Mouse (Mus musculus) heart, adult 18-20 months (tissue): Measurements from ENCODE around the gene Stmn1. TPM values are rescaled to one million over a fixed set of nuclear protein-coding genes. Genes with fewer than 3 reads are reported as not detected.
"Not testable (repeated sequence)": the region's sequence is repeated elsewhere in the genome, so short reads cannot be mapped to it uniquely, and the experiment has no call there.

Experiments
- DNase-seq, 2 experiments: peaks; one replicate each; pipeline ENCODE4 v3.0.0; 2021 to 2022; ENCODE audit warnings: mixed read lengths in 1 of 2
- total RNA-seq, 2 experiments: library from RNA; stranded (reverse); gene quantifications; 2 replicates each; pipeline ENCODE4 v1.2.3; 2021

Gene Stmn1
- total RNA-seq, 2 experiments from 2014 or later: 21.3 to 24.5 TPM

DNA sequence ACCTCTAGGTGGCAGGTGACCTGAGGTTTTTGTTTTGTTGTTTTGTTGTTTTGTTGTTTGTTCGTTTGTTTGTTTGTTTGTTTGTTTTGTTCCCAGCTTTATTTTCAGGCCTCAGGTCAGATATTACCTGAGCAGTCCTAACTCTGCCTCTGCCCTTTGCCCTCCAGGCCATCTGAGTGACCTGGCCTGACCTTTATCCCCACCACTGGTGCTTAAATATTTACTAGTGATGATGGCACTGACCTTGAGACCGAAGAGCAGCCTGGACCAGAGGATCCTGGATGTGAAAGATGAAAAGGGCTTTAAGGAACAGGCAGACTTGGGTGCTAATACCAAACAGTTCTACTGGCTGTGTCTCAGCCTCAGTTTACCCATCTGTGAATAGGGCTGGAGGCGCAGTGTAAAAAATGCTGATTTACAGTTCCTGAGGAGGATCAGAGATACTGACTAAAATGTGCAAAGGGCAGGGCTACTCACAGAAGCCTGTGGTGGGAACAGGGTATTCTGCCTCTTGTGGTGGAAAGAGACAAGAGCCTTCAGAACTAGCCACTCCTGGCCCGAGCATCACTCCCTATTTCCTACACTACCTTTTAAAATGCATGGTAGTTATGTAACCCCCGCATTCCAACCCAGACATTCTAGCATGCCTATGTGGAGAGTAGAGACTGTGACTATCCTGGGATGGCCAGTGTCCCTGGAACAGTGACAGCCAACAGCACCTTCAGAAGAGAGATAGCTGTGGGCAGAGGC, 17.2 kb downstream of the Stmn1 start:
- no peak for DNase-seq

DNA sequence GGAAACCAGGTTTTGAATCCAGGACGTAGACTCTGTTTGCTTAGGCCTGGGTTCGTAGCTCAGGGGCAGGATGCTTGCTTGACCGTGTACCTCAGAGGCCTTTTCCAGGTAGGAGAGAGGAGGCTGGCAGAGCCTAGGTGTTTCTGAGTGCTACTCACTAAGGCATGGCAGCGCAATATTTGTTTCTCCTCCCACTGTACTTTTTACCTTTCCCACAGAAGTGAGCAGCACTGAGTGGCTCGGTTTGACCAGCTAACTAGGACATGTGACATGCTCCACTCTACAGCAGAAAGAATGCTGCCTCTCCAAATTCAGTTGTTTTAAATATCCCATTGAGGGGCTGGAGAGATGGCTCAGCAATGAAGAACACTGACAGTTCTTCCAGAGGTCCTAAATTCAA, 20.1 kb downstream of the Stmn1 start:
- no peak for DNase-seq

DNA sequence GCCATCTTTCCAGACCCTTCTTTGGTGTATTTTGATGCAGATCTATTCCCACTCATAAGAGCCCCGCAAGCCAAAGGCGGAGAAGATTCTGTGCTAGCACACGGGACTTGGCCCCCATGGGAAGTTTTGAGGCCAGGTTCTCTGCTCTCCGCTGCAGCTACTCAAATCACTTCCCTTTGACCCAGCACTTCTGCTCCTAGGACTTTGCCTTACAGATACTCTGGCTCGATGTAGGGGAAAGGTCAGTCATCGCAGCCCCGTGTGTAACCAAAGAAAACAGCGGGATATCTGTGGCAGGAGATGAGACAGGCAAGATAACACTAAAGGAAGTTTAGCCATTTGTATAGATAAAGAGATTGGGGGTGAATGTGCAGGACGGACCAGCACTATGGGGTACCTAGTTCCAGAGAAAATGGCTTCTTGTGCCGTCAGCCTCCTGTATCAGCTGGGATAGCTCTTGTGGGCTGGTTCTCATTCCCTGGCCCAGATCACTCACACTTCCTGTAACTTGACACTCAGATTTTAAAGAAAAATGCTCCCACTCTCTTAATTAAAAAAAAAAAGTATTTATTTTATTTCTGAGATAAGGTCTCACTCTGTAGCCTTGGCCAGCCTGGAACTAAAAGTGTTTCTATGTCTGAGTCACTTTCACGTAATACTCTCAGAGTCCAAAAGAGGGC, 22.0 kb downstream of the Stmn1 start:
- no peak for DNase-seq

DNA sequence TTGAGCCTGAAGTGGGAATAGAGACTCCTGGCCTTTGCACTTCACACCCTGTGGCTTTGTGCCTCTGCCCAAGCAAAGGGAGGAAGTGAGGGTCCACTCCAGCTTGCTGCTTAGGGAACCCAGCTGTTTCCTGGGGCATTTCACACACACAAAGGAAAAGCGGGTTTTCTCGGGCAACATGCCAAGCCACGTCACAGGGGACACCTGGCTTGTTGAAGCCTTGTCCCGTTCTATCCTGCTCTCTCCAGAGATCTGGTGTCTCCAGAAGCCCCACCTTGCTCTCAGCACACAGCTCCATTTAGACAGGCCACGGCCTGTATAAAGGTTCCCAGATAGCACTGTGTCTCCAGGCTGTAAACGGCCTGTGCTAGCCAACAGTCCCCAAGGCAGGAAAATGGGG, 23.6 kb downstream of the Stmn1 start:
- no peak for DNase-seq

DNA sequence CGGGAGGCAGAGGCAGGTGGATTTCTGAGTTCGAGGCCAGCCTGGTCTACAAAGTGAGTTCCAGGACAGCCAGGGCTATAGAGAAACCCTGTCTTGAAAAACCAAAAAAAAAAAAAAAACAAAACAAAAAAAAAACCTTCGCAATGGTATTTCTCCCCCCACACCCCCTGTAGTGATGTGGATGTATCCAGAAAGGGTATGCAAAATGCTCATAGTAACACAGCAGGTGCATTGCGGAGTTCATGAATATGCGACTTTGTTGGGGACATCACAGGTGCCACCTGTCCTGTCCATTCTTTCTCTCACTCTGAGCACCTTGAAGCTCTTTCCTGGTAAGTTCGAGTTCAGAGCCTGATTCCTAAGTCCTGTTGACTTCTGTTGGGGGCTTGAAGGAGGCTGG, 26.0 kb downstream of the Stmn1 start:
- not testable (repeated sequence) for DNase-seq

DNA sequence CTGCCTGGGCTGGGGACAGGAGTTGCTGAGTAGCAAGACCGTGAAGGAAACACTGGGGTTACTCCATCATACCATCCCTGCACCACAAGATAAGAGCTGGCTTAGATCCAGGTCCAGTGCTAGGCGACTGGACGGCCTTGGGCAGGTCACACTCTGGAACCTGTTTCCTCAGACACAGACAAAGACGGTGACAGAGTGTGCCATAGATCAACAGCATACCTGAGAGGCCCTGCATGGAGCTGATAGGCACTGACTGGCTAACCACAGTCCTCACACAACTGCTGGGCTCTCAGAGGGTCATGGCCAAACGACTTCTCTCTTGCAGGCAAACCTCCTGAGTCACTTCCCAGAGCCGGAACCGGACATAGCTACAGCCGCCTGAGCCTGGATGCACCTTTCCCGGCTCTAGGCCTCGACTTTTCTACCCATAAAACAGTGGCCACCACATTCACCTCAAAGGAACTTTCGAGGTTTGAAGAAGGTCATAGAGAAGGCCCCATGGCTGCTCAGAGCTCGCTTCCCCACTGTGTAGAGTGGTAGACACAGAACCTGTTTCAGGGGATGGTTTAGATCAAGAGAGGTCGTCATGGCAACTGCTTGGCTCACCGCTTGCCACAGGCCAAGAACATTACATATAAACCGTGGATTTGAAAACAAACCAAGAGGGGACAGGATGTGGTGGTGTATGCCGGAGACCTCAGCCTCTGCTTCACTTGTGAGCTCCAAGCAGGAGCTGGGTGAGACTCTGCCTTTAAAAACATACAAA, 26.8 kb downstream of the Stmn1 start:
- DNase-seq: peak in 1 of 2 experiments; percentile 23

DNA sequence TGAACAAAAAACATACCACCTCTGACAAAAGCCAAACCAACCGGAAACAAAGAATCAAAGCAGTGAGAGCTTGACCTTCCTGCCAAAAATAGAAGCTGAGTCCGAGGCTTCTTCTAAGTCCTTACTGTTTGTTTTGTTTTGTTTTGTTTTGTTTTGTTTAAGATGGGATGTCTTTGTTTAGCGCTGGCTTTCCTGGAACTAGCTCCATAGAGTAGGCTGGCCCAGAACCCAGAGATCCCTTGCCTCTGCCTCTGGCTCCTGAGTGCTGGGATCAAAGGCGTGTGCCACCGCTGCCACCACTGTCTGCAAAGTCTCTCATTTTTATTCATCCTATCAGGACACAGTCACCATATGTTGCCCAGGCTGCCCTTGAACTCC, 27.4 kb downstream of the Stmn1 start:
- DNase-seq: no peak

DNA sequence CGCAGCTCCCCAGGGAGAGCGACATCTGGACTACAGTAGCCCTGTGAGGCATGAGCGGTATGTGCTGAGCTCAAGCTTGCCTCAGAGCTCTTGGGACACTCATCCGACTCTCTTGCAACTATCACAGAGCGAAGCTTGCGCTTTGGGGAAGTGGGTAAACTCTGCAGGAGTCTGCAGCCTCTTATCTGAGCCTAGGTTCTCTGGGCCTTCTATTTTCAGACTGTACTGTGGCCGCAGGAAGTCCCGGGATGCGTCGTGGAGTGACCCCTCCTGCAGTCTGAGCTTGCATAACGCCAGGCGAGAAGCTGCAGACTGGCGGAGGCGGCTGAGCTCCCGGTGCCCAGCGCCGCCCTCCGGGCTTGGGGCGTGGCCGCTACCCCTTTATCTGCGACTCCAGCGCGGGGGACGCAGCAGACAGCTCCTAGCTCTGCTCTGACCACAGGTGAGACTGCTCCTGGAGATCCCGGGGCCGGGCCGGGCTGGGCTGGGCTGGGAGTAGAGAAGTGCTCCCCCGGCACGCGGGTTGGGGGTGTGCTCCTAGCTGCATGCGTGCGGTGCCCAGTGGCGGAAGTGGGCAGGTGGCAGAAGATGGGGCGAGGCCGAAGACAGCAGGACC, 28.6 kb downstream of the Stmn1 start, which contains the start of gene Paqr7:
Gene Paqr7 (plus strand): TSS at position 103 of the 616 bp plus-strand sequence.
- DNase-seq: peak; percentile 83 to 88

DNA sequence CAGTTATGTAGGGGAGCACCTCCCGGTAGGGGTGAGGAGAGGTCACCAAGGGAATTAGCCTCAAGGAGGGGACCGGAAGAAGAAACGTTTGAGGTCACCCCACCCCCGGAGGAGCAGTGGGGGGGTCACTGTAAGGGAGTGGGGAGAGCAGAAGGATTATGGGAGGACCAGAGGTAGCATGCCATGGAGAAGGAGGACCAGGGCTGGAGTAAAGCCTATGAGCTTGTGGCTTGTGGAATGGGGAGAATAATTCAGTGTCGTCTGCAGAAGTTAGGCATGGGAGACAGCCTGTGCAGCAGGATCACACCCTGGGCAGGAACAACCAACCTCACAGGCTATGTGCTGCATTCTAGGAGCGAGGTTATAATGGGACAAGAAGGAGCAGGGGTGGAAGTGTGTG, 29.1 kb downstream of the Stmn1 start:
- DNase-seq: no peak

DNA sequence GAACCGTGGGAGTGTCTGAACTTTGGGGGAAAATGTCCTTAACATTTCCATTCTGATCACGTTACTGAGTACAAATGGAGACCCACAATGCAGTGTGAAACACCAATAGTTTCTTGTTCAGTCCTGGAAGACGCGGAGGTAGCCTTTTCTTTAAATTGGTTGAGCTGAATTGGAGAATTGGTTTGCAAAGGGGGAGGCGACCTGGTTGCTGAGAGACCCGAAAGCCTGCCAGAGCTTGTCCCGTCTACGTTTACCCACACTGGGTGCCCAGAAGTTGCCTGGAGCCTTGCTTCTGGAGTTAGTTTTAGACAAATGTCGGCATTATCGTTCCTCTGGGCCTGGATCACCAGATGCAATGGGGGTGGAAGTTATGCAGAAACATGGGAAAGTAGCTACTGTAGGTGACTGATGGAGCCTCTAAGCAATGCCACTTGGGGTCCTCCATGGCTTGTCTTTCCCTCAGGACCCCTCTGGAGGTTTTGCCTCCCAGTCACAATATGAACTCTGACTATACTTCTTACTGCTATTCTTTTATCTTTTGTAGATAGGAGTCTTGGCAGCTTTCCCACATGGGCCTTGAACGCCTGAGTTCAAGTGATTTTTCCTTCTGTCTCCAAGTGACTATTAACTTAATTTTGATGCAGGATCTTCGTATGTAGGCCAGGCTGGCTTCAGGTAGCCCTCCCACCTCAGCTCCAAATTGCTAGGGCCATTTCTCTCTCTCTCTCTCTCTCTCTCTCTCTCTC, 30.0 kb downstream of the Stmn1 start:
- DNase-seq: no peak

DNA sequence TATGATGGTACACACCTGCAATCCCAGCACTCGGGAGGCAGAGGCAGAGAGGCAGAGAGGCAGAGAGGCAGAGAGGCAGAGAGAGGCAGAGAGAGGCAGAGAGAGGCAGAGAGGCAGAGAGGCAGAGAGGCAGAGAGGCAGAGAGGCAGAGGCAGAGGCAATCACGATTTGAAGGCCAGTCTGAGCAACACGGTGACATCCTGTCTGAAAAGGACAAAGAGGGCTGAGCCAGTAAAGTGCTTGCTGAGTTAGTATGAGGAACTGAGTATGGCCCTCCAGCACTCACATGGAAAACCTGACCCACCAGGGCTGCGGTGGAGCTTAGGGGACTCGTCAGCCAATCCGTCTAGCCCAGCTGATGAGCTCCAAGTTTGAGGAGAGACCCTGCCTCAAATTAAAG, 30.9 kb downstream of the Stmn1 start:
- not testable (repeated sequence) for DNase-seq

DNA sequence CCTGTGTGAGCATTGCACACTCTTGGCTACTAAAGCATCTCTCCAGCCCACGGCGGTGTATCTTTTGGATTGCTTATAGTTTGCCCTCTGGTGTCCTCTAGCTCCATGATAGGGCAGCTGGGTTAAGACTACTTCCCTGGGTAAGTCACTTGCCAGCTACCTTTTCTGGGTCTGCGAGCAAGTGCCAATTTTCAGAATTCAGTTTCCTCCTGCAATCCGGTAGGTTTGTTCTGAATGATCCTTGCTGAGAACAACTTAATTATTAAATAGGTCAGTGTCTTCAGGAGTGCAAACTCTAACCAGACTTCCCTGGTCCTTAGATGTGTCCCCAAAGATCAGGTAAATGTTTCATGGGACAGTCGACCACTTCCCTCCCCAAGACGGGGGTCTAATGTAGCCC, 33.0 kb downstream of the Stmn1 start:
- DNase-seq: no peak

DNA sequence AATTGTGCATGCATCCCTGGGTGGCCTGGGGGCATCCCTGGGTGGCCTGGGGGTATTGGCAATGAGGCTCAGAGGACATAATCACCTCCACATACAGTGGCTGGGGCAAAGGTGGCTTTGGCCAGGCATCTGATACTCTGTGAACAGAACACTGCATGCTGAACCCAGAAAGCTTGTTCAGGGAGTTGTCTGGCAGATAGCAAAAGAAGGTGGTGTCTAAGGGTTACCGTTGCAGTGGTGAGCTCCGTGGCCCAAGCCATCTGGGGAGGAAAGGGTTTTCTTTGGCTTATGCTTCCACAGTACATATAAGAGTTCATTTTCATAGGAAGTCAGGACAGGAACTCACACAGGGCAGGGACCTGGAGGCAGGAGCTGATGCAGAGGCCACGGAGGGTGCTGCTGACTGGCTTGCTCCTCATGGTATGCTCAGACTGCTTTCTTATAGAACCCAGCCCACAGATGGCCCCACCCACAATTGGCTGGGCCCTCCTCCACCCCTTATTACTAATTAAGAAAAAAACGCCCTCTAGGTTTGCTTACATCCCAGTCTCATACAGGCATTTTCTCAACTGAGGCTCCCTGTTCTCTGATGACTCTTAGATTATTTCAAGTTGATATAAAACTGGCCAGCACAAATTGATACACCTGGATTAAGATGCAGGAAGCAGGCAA, 35.7 kb downstream of the Stmn1 start:
- no peak for DNase-seq

DNA sequence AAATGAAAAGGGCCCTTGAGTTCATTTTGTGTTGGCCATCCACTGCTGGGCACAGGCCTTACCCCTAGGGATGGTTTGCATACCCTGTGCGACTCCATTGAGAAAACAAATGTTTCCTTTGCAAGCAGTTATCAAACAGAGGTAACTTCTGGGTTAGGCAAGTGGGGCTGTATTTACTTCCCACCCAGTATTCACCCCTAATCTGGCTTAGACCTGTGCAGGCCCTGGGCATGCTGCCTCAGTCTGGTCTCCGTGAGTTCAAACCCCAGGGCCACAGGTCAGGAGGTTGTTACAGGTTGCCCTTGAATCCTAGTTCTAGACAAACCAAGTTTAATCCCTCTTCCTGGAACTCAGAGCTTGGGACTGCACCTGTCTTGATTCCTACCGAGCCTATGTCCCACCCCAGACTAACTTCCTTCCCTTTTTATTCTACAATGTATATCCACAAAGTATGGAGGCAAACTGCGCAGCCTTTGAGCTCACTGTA, 37.2 kb downstream of the Stmn1 start:
- no peak for DNase-seq

DNA sequence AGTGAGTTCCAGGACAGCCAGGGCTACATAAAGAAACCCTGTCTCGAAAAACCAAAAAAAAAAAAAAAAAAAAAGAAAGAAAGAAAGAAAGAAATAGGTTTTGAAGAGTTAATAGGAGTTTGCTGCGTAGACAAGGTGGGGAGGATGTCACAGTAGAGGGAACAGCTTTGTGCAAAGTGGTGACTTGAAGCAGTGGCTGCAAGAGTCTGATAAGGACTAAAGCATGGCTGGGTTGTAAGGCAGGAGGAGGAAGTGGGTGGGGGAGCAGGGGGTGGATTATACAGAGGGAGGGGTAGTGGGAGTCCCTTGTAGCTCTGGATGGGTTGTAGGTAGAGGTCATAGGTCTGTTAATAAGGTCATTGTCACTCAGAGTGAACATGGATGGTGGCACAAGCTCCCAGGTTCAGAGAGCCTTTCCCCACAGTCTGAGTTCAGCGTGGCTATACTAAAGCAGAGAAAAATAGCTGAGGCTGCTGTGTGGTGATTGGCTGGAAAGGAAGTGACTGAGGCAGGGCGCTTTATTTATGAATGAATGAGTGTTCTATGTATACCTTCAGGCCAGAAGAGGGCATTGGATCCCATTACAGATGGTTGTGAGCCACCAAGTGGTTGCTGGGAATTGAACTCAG, 38.0 kb downstream of the Stmn1 start:
- DNase-seq: no peak

DNA sequence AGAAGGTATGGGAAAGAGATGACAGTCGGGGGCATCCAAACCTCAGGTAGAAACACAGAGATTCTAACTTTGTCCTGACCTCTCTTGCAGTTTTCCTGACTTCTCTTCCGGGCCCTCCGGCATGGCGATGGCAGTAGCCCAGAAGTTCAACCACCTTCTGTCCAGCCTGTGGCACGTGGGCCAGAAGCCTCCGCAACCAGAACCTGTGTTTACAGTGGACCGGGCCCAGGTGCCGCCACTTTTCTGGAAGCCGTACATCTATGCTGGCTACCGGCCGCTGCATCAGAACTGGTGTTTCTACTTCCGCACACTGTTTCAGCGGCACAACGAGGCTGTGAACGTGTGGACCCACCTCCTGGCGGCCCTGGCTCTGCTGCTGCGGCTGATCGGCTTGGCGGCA, 38.6 kb downstream of the Stmn1 start:
- DNase-seq: no peak

DNA sequence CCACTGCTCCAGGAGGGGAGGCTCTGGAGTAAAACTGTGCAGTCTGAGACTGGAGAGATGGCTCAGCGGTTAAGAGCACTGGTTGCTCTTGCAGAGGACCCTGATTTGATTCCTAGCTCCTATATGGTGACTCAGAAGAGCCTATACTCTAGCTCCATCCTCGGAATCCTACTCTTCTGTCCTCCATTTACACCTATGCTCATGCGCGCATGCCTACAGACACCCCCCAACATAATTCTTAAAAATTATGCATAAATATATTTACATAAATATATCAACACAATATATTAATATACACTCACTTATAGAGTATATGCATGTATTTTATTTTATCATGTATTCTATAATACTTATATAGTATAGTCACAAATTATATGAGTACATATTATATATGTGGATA, 42.3 kb downstream of the Stmn1 start:
- no peak for DNase-seq

DNA sequence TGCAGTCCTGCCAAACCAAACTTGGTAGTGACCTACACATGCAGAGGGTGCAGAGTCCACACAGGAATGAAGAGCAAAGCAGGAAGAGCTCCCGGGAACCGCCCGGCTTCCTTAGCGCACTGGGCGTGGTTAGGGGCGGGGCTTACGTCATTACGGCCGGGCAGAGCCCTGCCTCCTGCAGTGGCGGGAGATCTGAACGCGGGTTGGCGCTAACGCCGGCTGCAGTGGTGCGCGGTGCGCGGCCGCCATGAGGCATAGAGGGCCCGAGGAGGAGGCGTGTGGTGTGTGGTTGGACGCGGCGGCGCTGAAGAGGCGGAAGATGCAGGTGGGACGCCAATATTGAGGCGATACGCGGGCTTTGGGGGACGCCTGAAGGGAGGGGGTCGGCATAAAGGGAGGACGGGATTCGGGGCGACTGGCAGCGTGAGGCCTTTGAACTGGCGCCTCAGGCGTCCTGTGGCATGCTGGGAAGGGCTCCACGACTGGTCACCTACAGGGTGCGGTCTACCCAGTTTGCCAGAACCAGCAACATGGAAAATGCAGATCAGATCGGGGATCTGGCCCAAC, 42.8 kb downstream of the Stmn1 start, which contains the start of gene Aunip:
Gene Aunip (plus strand): TSS at position 155 of the 567 bp plus-strand sequence.
- DNase-seq: peak; percentile 92

DNA sequence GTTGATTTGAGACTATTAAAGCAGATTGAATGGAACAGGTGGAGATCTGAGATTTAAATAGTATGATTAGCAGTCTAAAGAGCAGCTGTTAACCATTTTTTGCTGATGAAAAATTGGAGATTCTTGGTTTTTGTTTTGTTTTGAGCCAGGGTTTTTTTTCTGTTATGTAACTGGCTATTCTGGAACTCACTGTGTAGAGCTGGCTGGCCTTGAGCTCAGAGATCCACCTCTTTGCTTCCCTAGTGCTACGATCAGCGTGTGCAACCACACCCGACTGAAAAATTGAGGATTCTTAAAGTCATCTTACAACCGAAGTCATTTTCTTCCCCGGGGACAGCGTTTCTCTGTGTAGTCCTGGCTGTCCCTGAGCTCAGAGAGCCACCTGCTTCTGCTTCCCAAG, 43.6 kb downstream of the Stmn1 start:
- no peak for DNase-seq

DNA sequence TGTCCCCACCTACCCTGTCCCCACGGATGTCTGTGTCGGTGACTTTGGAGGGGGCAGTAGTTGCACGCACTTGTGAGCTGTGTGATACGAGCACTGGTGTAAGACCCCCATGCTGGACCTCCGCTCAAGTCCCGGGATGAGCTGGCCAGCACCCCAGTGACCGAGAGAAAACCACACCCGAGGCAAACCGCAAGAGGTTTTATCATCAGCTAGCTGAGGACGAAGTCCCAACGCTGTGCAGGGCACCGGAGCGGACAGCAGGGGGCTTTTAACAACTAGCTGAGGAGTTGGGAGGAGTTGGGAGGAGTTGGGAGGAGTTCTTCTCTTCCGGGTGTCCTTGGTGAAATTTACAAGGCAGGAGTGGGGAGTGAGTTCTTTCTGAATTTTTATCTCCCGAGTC, 44.7 kb downstream of the Stmn1 start:
- peak; percentile 76 to 77 for DNase-seq
